Mouse (Mus musculus) lung, embryonic 15.5 days (tissue): ENCODE data around the gene Kat7. TPM values are rescaled to one million over a fixed set of nuclear protein-coding genes. Genes with fewer than 3 reads are reported as not detected.

Experiments used
- ATAC-seq: fragments of 200-750 bp; cut with Nextera tagmentation; 2 replicates; pipeline ENCODE4 v1.8.0; 2017; ENCODE audit warnings: moderate number of reproducible peaks, borderline replicate concordance; ENCODE audit not compliant: low FRiP score, low TSS enrichment; ENCODE audit errors: extremely low read depth
- H3K27ac ChIP-seq: fragments of 300-500 bp; sonication (generic); 2 replicates; pipeline ENCODE4 v1.5.1; 2015; ENCODE audit warnings: moderate library complexity, mild to moderate bottlenecking, inconsistent platforms
- H3K27me3 ChIP-seq: fragments of 300-500 bp; sonication (generic); 2 replicates; pipeline ENCODE4 v1.6.1; 2015; ENCODE audit warnings: inconsistent platforms
- H3K36me3 ChIP-seq: fragments of 300-500 bp; sonication (generic); 2 replicates; pipeline ENCODE4 v1.6.1; 2015; ENCODE audit warnings: inconsistent platforms
- H3K4me1 ChIP-seq: fragments of 300-500 bp; sonication (generic); 2 replicates; pipeline ENCODE4 v1.6.1; 2015; ENCODE audit warnings: inconsistent platforms
- H3K4me2 ChIP-seq: fragments of 300-500 bp; sonication (generic); 2 replicates; pipeline ENCODE4 v1.6.1; 2015; ENCODE audit warnings: inconsistent platforms, mild to moderate bottlenecking, moderate library complexity
- H3K4me3 ChIP-seq: fragments of 300-500 bp; sonication (generic); 2 replicates; pipeline ENCODE4 v1.5.1; 2015; ENCODE audit warnings: mild to moderate bottlenecking, inconsistent platforms
- H3K9ac ChIP-seq: fragments of 300-500 bp; sonication (generic); 2 replicates; pipeline ENCODE4 v1.6.1; 2015; ENCODE audit warnings: inconsistent platforms
- H3K9me3 ChIP-seq: fragments of 300-500 bp; sonication (generic); 2 replicates; pipeline ENCODE4 v1.6.1; 2016; ENCODE audit warnings: inconsistent platforms
- WGBS: fragments of 180-500 bp; shearing (Covaris S2); methylation state at CpG from one replicate; pipeline ENCODE4 v1.1.7; 2015; 5-methylcytosine and 5-hydroxymethylcytosine counted together
- polyA plus RNA-seq: library from polyadenylated mRNA; unstranded; fragments of >200 nt; fragmentation: Nextera tagmentation; extraction: Ambion mirVana; gene quantifications from 2 replicates; pipeline ENCODE4 v1.2.1, GENCODE M21; 2015

The Kat7 gene
- polyA plus RNA-seq, 1 experiment from 2014 or later, result 78.0 TPM

DNA sequence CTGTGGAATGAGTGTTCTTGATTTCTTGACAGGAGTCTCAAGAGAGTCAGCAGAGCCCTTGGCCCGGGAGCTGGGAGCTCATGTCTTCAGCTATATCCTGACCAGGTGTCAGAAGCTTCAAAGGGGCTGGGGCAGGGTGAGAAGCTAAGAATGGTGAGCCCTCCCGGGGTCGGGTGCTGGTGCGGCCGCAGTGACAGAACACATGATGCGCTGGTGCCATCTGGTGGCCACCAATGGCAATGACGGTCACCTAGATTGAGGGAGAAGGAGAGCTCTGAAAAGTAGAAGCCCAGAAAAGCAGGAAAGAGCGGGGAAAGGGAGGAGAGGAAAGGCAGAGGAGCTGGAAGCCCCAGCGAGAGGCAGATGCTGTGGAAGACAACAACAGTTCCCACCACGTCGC lies 58.8 kb downstream of the Kat7 start:
- no peak overlapping the region for H3K27ac ChIP-seq
- WGBS, result 3% methylated on average over 11 of the region's 11 CpGs

DNA sequence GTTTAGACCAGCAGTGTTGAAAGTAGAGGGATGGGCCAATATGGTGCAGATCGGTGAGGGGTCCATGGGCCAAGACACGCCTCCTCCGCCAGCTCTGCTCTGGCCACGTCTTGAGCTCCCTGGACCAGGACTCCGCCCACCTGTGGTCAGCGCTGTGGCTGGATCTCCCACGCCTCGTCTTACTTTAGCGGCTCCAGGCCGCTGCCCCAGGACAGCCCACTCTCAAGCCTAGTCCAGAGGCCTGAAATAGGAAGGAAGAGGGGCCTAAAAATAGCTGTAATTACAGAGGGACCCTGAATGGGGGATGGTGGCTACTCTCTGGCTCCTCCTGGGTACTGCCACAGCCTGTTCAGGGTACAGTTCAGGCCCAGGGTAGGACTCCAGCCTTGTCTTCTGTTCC lies 59.9 kb downstream of the Kat7 start:
- Histone ChIP-seq H3K9me3 (no peaks in the 10 kb centered on the region), H3K27me3 (no peaks in the 10 kb centered on the region), H3K9ac (no peak overlapping the region), H3K36me3 (no peaks in the 10 kb centered on the region), H3K4me2 (no peak overlapping the region), H3K4me1 (0 out of 2 replicates have a peak, but pooled peaks cover 8% of the 10 kb centered on the region), H3K4me3 (no peak overlapping the region), H3K27ac (no peak overlapping the region)
- WGBS, result 26% methylated on average over 10 of the region's 10 CpGs
- ATAC-seq, result 0 out of 2 replicates have a peak, but pooled peaks have one; percentile 12

More for the DNA sequence above, 58.8 kb downstream of the Kat7 start:
- no peak overlapping the region for H3K4me3 ChIP-seq
- no peaks in the 10 kb centered on the region for H3K9me3 ChIP-seq
- no peak overlapping the region for H3K9ac ChIP-seq
- H3K36me3 ChIP-seq, result no peaks in the 10 kb centered on the region
- no peaks in the 10 kb centered on the region for H3K27me3 ChIP-seq
- H3K4me2 ChIP-seq, result no peak overlapping the region
- H3K4me1 ChIP-seq, result 0 out of 2 replicates have a peak, but pooled peaks cover 8% of the 10 kb centered on the region
- no peak for ATAC-seq

DNA sequence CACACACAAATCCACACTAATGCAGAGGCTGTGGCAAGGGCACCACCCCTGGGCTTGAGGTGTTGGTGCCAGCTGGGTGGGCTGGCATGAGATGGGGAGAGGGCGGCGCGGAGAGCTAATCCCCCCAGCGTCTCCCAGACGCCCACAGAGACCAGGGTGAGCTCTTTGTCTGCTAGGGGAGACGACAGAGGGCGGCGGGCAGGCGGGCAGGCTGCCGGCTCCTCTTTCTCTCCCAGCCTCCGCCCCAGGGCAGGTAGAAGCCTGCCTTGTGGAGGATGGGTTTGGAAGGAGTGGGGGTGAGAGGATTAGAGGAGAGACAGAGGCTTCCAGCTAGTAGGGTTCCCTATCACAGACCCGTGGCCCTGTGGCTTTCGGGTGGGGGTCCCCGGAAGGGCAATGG lies 63.0 kb downstream of the Kat7 start:
- no peak overlapping the region for H3K4me2 ChIP-seq
- WGBS, result 59% methylated on average over 14 of the region's 14 CpGs

DNA sequence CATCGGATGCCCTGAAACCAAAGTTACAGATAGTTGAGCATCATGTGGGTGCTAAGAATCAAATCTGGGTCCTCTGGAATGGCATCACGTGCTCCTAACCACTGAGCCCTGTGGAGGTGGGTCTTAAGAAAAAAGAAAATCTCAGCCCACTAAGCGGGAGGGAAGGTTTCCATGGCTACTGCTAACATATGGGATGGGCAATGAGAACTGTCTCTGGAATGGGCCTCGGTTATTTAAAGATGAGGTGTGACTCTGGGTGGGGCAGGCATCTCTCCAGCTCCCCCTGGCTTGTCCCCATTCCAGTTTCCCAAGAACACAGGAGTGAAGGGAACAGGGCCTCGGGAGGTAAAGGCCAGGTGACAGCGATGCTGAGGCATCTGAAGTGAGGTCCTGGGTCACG lies 64.6 kb downstream of the Kat7 start:
- no peak for ATAC-seq
- H3K27ac ChIP-seq, result no peak overlapping the region
- H3K4me1 ChIP-seq, result 0 out of 2 replicates have a peak, but pooled peaks cover 5% of the 10 kb centered on the region
- WGBS, result 56% methylated on average over 7 of the region's 7 CpGs
- no peak overlapping the region for H3K4me3 ChIP-seq
- H3K36me3 ChIP-seq, result no peaks in the 10 kb centered on the region
- no peak overlapping the region for H3K4me2 ChIP-seq
- no peaks in the 10 kb centered on the region for H3K27me3 ChIP-seq
- no peaks in the 10 kb centered on the region for H3K9me3 ChIP-seq
- no peak overlapping the region for H3K9ac ChIP-seq

More for the DNA sequence above, 63.0 kb downstream of the Kat7 start:
- Histone ChIP-seq H3K4me3 (no peak overlapping the region), H3K36me3 (no peaks in the 10 kb centered on the region), H3K9ac (no peak overlapping the region), H3K27me3 (no peaks in the 10 kb centered on the region), H3K27ac (no peak overlapping the region), H3K4me1 (0 out of 2 replicates have a peak, but pooled peaks cover 8% of the 10 kb centered on the region), H3K9me3 (no peaks in the 10 kb centered on the region)
- ATAC-seq, result no peak

DNA sequence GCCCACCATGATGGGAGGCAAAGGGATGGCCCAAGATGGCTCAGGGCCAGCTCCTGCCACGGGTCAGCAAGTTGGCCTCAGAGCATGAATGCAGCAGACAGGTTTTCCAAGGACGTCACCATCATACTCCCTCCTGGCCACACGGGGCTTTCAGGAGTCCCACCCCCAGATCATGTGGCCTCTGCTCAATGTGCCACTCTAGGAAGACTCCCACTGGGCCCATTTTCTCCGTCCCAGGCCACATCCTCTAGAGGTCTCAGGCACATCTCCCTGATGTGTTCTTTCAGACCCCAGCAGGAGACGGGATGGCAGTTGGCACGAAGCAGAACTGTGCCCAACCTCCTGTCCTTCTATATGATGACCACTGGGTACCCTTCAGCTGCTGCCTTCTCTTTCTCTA lies 67.4 kb downstream of the Kat7 start:
- peaks cover 11% of the 10 kb centered on the region for H3K4me1 ChIP-seq
- no peak overlapping the region for H3K27ac ChIP-seq
- 60% methylated on average over 6 of the region's 6 CpGs for WGBS
- H3K4me2 ChIP-seq, result no peak overlapping the region
- no peaks in the 10 kb centered on the region for H3K36me3 ChIP-seq
- no peak overlapping the region for H3K9ac ChIP-seq
- no peaks in the 10 kb centered on the region for H3K27me3 ChIP-seq
- H3K4me3 ChIP-seq, result no peak overlapping the region
- H3K9me3 ChIP-seq, result no peaks in the 10 kb centered on the region
- ATAC-seq, result no peak

DNA sequence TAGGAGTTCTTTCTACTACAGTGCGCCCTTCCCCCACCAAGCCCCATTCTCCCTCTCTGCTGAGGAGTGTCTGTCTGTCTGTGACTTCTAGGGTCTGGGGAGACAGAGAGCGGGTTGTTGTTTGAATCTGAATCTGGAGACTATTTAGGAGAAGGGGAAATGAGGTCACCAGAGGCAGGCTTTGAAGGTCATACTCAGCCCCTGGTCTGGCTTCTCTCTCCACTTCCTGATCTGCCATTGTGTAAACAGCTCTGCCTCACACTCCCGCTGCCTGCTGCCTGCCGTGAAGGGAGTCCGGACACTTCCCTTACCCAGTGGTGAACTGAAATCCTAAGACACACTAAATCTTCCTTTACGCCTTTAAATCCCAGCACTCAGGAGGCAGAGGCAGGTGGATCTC lies 71.6 kb downstream of the Kat7 start:
- 39% methylated on average over 6 of the region's 6 CpGs for WGBS
- no peak for ATAC-seq

DNA sequence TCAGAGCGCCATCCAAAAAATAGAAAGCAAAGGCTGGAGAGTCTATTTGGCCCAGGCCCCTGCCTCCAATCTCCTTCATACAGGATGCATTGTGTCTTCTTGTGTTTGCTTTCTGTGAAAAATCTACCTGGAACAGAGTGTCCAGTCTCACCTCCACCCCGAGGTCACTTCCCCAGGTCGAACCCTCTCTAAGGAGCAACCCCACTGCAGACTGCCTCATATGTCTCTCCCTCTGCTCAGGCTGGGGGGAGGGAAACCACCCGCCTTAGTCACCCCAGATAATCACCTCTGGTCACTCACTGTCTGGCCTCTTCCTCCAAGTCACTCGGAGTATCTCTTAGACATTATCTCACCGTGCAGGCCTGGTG lies 77.7 kb downstream of the Kat7 start:
- 27% methylated on average over 6 of the region's 6 CpGs for WGBS
- H3K27ac ChIP-seq, result no peak overlapping the region
- peak; percentile 25; the same call in 1 of the 2 replicates for ATAC-seq
- no peak overlapping the region for H3K9ac ChIP-seq
- H3K4me1 ChIP-seq, result peaks cover 6% of the 10 kb centered on the region
- H3K36me3 ChIP-seq, result no peaks in the 10 kb centered on the region
- H3K27me3 ChIP-seq, result no peaks in the 10 kb centered on the region
- no peaks in the 10 kb centered on the region for H3K9me3 ChIP-seq
- H3K4me2 ChIP-seq, result peak overlapping the region; percentile 45
- H3K4me3 ChIP-seq, result 0 out of 2 replicates have a peak overlapping the region, but pooled peaks have one; percentile 10

More for the DNA sequence above, 71.6 kb downstream of the Kat7 start:
- no peak overlapping the region for H3K4me3 ChIP-seq
- H3K9ac ChIP-seq, result no peak overlapping the region
- H3K27me3 ChIP-seq, result no peaks in the 10 kb centered on the region
- H3K9me3 ChIP-seq, result no peaks in the 10 kb centered on the region
- peaks cover 15% of the 10 kb centered on the region for H3K4me1 ChIP-seq
- no peaks in the 10 kb centered on the region for H3K36me3 ChIP-seq
- H3K4me2 ChIP-seq, result no peak overlapping the region
- peak overlapping the region; percentile 66; the same call in 1 of the 2 replicates for H3K27ac ChIP-seq

DNA sequence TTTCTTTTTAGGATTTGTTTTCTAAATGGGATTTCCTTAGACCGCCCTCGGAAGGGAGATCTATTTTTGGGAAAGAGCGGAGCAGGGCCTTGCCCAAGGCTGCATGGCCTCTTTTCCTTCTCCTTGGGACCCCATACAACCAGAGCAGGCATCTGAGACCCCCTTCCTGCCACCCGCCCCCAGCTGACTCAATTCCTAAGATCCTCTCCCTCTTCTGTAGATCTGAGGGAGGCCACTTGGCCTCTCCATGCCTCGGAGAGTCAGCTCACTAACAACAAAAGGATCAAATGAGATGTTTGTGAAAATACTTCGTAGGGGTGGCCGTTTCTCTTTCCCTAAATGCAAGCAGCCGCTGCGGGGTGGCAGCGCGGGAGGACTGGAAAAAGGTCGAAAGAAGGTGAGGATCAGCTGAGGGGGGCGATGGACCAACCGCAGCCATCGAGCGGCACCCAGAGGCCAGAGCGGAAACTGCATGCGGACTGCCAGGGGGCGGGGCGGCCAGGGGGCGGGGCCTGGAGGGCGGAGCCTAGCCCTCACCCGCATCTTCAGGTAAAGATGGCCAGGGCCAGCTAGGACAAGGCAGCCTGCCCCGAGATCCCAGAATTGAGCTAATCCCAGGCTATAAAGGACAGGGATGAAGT lies 78.2 kb downstream of the Kat7 start:
- H3K27me3 ChIP-seq, result no peaks in the 10 kb centered on the region
- no peaks in the 10 kb centered on the region for H3K9me3 ChIP-seq
- H3K36me3 ChIP-seq, result no peaks in the 10 kb centered on the region
- peaks cover 5% of the 10 kb centered on the region for H3K4me1 ChIP-seq
- peak overlapping the region; percentile 45 for H3K4me2 ChIP-seq
- peak; percentile 58; the same call in 1 of the 2 replicates for ATAC-seq
- H3K4me3 ChIP-seq, result peak overlapping the region; percentile 10; the same call in 1 of the 2 replicates
- 10% methylated on average over 24 of the region's 24 CpGs for WGBS
- H3K27ac ChIP-seq, result no peak overlapping the region
- no peak overlapping the region for H3K9ac ChIP-seq

DNA sequence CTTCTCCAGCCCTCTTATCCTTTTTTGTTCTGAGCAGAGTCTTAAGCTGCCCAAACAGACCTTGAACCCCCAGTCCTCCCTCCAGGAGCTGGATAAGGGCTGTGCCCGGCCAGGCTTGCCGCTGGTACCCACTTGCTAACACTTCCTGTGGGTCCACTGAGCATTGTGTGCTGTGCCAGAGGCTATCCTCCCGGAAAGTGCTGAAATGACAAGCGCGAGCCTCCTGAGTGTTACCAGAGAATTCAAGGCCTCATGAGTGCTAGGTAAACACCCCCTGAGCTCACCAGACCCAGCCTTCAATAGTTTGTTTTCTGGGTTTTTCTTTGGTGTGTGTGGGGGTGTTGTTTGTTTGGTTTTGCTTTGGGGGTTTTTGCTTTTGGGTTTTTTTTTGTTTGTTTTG lies 82.6 kb downstream of the Kat7 start:
- Histone ChIP-seq H3K27ac (peak overlapping the region; percentile 52), H3K27me3 (peaks cover 27% of the 10 kb centered on the region), H3K9me3 (no peaks in the 10 kb centered on the region), H3K4me1 (peaks cover 33% of the 10 kb centered on the region), H3K4me2 (no peak overlapping the region), H3K36me3 (no peaks in the 10 kb centered on the region), H3K9ac (no peak overlapping the region), H3K4me3 (no peak overlapping the region)
- ATAC-seq, result no peak
- 39% methylated on average over 5 of the region's 5 CpGs for WGBS

DNA sequence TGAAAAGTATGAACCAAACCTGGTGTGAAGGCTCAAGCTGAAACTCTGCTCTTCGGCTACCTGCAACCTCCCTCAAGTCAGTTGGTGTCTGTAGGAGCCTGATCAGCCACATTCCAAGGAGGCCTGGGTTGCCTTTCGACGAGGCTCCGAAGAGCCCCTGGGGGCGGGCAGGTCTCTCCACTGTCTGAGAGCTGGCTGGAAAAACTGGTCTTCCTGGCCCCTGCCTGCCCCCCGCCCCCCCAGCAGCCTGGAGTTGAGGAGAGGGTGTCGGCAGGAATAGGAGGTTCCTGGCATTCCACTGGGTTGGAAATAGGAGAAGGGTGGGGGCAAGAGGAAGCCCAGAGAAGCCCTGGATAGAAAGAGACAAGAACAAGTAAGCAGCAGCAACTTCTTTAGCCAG lies 84.6 kb downstream of the Kat7 start:
- 17% methylated on average over 7 of the region's 7 CpGs for WGBS
- H3K9ac ChIP-seq, result no peak overlapping the region; the same call in 1 of the 2 replicates
- peaks cover 29% of the 10 kb centered on the region for H3K4me1 ChIP-seq
- no peaks in the 10 kb centered on the region for H3K9me3 ChIP-seq
- no peaks in the 10 kb centered on the region for H3K36me3 ChIP-seq
- peak overlapping the region; percentile 30 for H3K4me3 ChIP-seq
- H3K4me2 ChIP-seq, result peak overlapping the region; percentile 64
- peak; percentile 66 for ATAC-seq
- H3K27me3 ChIP-seq, result peaks cover 33% of the 10 kb centered on the region
- peak overlapping the region; percentile 90 for H3K27ac ChIP-seq
